Mouse (Mus musculus): ENCODE results near the gene Pax2.

The Pax2 gene

DNA sequence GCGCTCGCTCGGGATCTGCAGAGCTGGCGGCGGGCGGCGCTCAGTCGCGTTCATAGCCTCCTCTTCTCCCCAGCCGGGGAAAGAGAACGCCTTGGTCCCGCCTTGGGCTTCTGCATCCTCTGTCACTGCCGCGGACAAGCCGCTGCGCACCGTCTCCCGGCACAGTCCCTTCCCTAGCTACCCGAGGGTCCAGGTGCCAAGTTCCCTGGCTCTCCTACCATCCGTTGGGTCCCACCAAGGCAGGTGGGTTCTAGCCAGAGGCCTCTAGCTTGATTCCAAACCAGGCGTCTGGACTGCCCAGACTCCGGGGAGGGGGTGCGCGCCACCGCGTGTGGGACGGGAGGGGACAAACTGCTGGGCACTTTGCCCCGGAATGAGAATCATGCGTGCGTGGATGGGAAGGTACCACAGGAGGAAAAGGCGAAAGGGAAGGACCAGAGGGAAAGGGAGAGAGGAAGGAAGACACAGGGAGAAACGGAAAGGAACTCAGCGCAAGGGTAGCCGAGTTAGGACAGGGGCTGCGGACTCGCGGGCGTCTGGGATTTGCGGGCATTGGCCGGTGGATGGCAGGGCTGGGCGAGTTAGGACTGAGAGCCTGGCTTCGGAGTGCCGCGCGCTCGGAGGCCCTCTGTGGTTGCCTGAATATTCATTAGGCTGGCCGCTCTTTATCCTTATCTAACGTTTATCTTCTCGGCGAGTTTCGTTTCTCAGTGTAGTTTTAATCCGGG lies at the start of gene Pax2:
TSS of gene Pax2 (plus strand) at position 353 of the 728 bp plus-strand sequence.
- DNase-seq = no peak

DNA sequence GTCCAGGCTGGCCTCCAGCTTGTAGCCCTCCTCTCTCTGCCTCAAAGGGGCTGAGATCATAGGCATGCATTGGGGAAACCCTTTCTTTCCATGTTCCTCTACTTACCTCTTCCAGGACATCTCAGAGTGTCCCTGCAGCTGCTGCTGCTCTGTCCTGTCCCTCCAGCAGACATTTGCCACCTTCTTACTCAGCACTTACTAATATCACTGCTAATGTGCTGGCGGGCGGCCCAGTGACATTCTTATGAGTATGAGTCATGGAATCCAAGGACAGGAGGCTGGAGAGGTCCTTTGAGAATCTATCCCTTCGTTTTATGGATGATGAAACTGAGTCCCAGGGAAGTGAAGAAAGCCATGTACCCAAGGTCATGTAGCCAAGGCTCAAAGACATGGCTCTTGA lies 47.0 kb upstream of the Pax2 start:
- peak; percentile 24 for DNase-seq

DNA sequence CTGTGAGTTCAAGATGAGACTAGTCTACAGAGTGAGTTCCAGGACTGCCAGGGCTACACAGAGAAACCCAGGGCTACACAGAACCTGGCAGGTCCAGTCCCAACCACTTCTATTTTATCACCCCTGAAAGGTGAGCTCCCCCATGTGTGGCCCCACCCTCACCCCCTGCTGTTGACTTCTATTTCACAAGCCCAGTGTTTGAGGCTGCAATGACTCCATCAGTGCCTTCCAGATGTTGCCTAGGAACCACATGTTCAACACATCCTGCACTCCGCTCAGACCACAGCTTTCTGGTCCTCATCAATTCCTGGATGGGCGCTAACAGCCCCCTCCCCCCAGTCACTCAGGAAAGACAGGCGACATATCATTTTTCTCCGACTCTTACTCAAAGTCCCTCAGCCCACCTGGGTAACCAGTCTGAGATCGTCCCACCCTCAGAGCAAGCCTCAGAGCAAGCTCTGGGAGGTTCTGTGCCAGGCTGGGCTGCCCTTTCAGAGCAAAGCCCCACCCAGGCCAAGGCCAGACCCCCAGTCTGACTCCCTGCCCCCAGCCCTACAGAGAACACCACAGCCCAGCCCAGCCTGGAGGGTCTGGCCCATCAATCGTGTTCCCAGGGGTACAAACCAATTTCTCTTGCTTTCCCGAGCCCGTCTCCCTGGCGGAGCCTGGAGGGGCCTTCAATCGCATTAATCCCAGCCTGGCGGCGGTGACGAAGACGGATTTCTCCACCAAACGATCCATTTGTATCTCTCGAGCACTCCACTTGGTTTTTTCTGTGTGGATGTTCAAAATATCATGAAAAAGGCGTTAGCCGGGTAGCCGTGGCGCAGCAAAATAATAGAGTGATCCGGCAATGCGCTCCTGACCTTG lies 38.9 kb upstream of the Pax2 start:
- DNase-seq = no peak

DNA sequence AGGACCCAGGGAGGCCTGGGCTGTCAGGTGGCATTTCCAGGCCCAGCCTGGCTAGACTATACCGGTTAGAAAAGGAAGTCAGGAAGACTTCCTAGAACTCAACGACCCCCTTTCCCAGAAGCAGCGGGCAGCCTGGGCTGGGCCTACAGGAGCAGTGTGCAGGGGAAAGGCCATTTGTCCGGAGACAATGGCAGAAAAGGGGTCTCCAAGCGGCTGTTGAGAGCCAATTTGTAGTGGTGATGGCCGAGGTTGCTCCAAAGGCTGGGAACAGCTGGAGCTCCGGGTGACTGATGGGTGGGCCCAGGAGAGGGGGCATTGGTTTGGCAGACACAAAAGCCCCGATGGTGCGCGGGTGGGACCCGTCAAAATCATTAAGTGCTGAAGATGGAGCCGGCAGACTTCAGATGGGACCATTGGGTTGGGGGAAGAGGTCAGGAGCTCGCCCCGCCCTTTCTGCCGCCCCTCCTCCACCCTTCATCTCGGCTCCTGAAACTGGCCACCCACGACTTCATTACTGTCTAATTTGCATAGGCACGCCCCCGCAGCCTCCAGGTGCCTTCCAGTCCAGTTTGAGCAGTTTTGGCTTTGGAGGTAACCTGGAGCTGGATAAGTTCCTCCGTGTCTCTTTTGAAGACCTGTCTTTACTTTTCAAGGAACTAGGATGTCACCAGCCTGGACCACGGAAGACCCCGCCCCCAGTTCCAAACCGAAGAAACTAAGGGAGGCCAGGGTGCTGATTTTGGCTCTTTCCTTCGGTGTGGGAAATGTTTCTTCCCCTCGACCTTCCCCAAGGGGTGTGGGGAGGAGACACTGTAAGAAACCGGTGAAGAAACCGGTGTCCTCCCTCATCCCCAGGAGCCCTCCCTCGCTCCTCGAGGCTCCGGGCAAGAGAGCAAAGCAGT lies 36.3 kb upstream of the Pax2 start:
- no peak for DNase-seq

DNA sequence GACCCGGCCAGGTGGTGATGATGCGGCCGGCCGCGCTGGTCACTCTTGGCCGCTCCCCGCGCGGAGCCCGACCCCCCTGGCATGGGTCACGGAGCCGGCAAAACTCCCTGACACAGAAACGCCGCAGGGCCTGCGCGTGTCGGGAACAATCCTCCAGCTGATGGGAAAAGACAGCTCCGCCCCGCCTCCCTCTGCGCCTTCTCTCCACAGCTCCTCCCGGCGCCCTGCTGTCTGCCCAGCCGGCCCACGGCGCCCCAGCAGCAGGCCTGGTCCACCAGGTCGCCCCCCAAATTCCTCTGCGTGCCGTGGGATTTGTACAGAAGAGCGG lies 35.7 kb upstream of the Pax2 start:
- DNase-seq = peak; percentile 37

DNA sequence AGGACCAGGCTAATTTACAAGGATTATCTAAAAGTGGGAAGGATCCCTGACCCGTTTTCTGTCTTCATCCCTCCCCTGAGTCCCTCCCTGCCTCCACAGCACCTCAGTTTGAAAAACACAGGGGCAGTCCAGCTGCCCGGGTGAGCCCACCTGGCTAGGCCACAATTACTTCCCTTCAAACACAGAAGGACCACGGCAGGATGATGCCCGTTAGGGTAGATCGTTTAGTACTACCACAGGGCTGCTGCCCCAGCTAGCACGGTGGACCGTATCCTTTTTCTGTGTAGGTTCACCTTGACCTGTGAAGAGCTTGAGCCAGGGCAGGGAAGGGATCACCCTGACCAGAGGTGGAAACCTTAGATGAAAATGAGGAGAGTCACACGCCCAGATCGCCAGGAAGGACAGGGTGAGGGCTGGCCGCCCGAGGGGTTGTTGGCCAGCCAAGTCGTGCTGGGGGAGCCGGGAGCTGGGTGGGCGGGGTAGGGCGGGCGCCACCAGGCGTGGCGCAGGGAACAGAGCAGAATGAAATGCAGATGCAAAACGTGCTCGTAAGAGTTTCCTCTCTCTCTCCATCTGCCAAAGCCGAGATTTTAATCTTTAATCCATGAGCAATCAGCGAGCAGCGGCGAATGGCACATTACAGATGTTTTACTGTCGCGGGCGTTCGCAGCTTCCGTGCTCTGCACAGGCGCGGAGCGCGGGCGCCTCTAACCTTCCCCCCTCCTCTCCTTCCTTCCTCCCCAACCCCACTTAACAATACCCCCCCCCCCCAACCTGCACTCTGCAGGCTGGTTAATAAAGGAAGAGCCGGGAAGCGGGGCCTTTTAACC lies 32.0 kb upstream of the Pax2 start:
- DNase-seq = no peak

DNA sequence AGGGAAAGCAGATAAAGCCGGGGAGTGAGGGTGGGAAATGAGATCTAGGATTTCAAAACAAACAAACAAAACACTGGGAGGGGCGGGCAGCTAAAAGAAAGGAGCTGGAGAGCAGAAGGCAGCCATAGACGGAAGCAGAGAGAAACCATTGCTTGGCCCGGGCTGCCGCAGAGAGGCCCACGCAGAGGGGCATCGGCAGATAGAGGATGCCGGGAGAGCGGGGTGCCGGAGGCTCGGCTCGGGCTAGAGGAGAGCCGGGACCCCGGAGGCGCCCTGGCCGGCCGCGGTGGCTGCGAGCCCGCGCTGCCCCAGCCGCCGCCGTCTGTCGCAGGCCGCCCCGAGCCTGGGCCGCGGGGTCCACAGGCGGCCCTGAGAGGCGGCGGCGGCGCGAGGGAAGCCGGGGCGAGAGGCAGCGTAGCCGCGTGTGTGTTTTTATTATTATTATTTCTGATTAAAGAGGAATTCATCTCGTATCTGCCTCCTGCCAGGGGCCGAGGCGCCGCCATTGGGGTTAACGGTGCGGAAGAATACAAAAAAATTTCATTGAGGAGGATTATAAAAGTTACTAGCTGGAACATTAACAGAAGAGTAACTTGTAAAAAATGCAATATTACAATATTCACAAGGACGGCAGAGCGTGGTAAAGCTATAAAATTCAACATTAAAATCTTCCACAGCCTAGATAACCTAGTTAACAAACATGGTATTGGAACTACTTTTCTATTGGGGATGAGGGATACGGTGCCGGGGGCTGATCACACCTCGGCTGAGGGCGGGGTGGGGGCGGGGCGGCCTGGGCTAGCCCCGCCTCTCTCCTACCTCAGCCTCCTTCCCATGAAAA lies 29.7 kb upstream of the Pax2 start:
- DNase-seq = no peak

DNA sequence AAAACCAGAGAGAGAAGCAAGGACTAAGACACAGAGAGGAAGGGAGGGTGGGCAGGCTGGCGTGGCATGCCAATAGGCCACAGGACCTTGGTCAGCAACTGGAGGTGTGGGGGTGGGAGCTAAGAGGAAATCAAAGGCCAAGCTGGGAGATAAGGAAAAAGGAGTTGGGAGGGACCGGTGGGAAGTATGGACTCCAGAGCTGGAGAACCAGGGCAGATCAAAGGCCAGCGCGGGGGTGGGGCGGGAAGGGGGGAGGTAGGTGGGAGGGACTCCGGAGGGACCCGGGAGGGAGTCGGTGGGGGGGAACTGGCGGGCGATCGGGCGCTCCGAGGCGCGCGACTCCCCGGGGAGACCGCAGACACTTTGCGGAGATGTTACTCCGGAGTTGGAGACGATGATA lies 21.7 kb upstream of the Pax2 start:
- DNase-seq = no peak

DNA sequence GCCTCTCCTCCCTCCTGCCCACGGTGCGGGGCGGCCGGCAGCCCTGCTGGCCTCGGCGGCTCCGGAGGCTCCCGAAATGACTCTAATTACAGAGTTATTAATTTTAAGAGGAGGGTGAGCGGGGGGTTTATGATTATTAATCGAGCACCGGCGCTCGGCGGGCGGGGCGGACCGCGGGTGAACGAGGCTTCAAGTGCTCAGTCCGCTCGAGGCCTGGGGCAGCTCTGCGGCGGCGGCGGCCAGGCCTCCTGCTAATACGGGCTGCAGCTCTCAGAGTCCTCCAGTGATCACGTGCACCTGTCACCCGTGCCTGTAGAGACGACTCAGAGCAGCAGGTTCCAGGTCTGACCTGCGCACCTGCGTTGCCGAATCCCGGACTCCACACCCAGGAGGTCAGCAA lies 21.2 kb upstream of the Pax2 start:
- DNase-seq = no peak

DNA sequence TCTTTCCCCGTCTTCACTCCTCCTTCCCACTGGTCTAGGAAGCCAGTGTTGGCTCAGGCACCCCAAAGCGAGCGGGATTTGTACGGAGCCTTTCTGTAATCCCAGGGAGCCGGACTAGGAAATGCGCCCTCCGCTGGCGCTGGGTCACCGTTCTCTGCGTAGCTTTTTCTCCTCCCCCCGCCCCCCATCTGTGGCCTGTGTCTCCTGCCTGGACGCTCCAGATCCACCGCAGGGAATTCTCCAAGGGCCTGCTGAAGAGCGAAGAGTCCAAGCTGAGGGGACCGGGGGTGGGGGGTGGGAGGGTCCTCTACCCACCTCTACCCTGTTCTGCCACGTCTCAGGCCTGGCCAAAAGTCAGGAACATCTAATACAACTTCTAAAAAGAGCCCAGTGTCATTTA lies 15.5 kb upstream of the Pax2 start:
- no peak for DNase-seq

DNA sequence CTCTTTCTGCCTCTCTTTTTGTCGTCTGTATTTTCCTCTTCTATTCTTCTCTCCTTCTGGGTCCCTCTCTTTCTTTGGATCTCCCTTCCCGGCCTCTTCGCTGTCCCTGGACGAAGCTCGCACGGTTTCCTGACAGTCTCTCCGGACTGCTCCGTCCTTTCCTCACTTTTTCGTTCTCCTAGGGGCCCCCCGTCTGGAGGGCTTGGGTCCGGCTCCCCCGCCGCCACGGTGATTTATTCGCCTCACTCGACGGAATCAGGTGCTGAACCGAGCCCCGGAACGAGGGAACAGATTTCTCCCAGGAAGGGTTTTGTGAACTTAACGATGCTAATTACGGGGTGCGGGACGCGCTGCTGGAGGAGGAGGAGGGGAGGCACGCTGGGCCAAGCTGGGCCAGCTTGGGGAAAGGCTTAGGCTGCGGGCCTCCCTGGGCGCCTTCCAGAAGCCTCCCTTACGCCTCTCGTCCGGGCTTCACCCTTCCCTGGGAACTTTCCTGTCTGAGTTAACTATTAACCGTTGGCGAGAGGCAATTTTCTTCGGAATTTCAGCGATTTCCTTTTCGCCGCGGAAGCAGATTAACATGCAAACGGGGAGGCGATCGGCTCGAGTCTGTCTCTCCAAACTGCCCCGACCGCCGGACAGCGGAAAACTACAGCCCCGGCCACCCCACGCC lies 14.6 kb upstream of the Pax2 start:
- no peak for DNase-seq

DNA sequence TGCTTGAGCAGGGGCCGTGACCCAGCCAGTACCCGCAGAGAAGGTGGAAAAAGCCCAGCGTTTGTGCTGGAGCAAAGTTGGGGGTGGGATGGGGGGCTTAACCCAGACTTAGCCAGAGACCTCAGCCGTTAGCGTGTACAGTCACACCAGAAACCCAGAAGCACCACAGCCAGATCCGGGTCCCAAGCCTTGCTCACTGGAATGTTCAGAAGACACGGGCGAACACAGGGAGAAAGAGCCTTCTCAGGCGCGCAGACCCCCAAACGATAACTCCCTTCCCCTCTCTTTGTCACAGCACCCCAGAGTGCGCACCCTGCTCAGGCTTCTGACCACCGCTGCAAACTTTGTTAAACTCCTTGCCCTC lies 14.1 kb upstream of the Pax2 start:
- no peak for DNase-seq

DNA sequence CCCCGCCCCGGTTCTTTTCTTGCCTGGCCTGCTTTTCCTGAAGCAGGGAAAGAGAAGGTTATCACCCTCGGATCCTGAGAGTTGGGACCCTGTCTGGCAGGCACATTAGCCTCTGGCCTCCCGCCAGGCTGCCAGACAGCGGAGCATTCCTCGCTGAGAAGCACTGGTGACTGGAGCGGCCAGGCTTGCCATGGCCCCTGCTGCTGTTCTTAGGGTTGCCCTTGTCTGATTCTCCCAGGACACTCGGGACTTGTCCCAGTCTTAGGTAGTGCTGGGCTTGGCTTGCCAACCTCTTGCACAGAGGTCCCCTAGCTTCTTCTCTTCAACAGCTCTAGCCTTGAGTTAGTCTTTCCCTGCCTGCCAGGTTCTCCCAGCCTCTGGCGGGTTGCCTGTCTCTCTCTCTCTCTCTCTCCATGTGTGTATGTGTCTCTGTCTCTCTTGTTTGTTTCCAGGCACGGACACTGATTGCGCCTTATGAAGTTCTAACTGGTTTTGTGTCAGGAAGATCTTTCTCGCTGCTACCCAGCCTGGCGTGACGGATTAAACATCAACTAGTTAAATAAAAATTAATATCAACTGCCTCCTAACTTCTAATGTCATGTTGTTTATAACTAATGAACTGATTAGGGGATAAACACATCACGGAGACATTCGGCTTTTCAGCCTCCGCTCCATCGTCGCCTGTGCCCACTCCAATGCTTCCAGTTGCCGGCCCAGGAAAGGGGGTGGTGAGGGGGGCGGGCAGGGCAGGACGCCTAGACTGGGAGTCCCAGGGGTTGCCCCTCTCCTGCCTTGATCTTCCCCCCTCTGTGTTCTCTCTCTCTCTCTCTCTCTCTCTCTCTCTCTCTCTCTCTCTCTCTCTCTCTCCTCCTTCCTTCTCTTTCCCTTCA lies 13.5 kb upstream of the Pax2 start:
- no peak for DNase-seq

DNA sequence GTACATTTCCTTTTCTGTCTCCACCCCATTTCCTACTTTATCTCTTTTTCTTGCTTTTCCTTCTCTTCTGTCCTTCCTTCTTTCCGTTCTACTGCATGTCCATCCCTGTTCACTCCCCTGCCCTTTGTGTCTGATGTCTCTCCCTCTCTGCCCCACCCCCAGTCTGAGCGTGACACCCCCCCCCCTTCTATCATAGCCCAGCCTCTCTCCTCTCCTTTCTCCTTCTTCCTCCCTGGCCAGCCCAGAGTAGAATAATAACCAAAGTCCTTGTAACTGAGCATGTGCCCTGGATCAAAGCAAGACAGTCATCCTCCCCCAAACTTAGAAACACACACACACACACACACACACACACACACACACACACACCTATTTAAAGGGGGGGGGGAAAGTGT lies 12.8 kb upstream of the Pax2 start:
- DNase-seq = no peak

DNA sequence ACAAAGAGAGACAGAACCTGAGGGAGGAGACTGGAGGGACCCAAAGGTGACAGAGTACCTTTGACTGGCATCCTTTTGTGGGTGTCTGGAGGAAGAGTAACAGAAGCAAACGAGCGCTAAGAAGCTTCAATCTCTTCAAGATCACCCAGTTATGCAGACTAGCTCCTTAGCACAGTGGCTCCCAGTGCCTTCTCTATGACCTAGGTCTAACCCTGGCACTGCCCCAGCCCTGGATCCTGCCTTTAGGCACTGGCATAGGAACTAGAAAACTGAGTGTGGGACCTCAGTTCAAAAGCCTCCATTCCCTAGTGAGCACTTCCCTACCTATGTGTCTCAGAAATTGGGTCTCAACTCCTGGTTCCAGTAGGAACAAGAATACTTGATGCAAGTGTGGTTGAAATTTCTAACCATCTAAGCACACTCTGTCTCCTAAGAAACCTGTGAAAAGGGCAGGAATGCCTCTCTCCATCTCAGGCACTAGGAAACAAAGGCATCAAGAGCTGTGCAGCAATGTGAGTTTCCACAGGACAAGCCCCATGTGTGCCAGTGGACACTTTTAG lies 11.8 kb upstream of the Pax2 start:
- DNase-seq = no peak

DNA sequence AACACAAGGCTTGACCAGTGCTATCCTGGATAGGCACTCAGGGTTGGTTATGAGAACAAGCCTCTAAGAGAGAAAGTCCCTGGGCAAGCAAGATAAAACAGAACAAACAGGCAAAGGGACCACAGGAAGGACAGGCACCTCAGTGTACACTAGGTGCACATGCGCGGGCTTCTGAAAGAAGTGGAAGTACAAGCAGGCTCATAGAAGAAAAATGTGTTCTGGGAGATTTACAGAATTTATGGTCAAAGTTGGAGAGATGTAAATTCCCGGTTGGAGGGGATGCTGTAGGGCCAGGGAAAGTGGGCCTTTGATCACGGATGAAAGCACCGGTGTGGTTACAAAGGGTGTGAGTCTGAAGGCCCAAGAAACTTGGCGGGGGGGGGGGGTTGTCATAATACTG lies 10.1 kb upstream of the Pax2 start:
- no peak for DNase-seq

DNA sequence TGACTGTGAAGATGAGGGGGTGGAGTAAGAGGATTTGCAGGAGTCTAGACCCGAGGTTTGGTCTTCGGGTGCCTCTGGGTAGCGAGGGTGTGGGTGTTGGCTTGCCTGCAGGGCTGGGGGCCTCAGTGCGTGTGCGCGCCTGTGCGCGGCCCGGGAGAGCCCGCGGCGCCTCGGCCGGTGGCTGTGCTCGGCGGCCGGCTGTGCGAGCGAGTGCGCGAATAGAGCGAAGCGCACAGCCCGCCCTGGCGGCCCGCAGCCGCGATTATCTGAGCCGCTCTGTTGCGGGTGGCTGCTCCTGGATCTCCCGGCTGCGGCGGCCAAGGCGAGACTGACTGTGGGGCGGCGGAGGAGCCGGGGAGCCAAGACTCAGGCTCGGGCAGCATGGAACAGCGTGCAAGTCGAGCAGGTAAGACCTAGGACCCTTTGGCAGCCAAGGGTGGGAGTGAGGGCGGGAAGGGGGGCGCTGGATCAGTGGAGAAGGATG lies 9.3 kb upstream of the Pax2 start:
- DNase-seq = no peak

DNA sequence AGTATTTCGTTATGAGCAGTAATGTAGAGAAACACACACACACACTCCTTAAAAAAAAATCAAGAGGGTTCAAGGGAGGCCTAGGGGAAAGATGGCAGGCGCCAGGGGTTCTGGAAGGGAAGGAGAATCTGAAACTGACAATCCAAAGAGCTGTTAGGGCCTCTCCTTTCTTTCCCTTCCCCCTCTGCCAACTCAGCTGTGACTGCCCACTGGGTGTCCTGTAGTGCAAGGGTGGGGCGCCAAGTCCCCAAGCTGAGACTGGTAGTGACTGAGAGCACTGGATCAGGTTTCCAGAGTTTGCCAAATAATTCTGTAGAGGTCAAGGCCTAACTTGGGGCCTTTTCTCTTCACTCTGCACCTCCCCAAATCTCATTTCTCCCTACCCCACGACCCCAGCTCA lies 8.4 kb upstream of the Pax2 start:
- DNase-seq = no peak

DNA sequence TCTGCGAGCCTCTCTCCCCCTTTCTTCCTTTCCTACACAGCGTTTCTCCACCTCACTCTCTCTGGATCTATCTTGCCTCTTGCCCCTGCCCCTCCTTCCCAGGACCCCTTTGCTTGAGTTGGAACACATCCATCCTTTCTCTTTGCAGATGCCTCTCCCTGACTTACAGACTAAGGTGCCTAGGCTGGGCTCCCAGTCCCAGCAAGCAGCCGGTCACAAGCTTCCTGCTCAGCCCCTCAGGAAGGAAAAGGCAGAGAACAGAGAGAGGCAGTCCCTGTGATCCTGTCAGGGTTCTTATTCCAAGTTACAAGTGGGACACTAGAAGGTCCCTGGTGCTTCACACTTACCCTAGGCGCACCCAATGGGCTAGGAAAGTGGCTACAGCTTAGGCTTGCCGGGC lies 7.6 kb upstream of the Pax2 start:
- no peak for DNase-seq
